Mouse (Mus musculus): ENCODE measurements around the gene Hspa8. TPM values are rescaled to one million over a fixed set of nuclear protein-coding genes. Genes with fewer than 3 reads are reported as not detected.
"Not testable (repeated sequence)": the region's sequence is repeated elsewhere in the genome, so short reads cannot be mapped to it uniquely, and the experiment has no call there.

Gene Hspa8
- total RNA-seq (2015; ENCODE audit: low replicate concordance) (767 and 958 TPM in 2 replicates), total RNA-seq (2017; ENCODE audit: low replicate concordance) (825 and 1,090 TPM in 2 replicates)

GRCm38 (mm10) chr9:40800675-40801612, at the start of gene Hspa8:
Gene Hspa8 (plus strand): TSS chr9:40800984.
- ATAC-seq (replicated peaks; ENCODE audit: low FRiP score, poor library complexity, severe bottlenecking), result peak; percentile 91

- ATAC-seq (replicated peaks; ENCODE audit: low FRiP score, poor library complexity, severe bottlenecking), result no peak
Observed at GRCm38 (mm10) chr9:40751749-40752148, 49.0 kb upstream of the Hspa8 start.

- peak; percentile 81 for ATAC-seq (replicated peaks; ENCODE audit: low FRiP score, poor library complexity, severe bottlenecking)
Observed at GRCm38 (mm10) chr9:40756401-40756800, 44.4 kb upstream of the Hspa8 start.

GRCm38 (mm10) chr9:40757105-40757626, 43.6 kb upstream of the Hspa8 start:
- no peak for ATAC-seq (replicated peaks; ENCODE audit: low FRiP score, poor library complexity, severe bottlenecking)

GRCm38 (mm10) chr9:40757685-40758270, 43.0 kb upstream of the Hspa8 start:
- no peak for ATAC-seq (replicated peaks; ENCODE audit: low FRiP score, poor library complexity, severe bottlenecking)

- ATAC-seq (replicated peaks; ENCODE audit: low FRiP score, poor library complexity, severe bottlenecking), result no peak
Observed at GRCm38 (mm10) chr9:40762354-40762753, 38.4 kb upstream of the Hspa8 start.

GRCm38 (mm10) chr9:40764887-40765580, 35.8 kb upstream of the Hspa8 start:
- ATAC-seq (replicated peaks; ENCODE audit: low FRiP score, poor library complexity, severe bottlenecking), result no peak

GRCm38 (mm10) chr9:40765581-40765940, 35.2 kb upstream of the Hspa8 start:
- no peak for ATAC-seq (replicated peaks; ENCODE audit: low FRiP score, poor library complexity, severe bottlenecking)

- no peak for ATAC-seq (replicated peaks; ENCODE audit: low FRiP score, poor library complexity, severe bottlenecking)
Observed at GRCm38 (mm10) chr9:40766058-40766605, 34.7 kb upstream of the Hspa8 start.

GRCm38 (mm10) chr9:40767946-40768345, 32.8 kb upstream of the Hspa8 start:
- ATAC-seq (replicated peaks; ENCODE audit: low FRiP score, poor library complexity, severe bottlenecking), result no peak

GRCm38 (mm10) chr9:40772246-40772645, 28.5 kb upstream of the Hspa8 start:
- no peak for ATAC-seq (replicated peaks; ENCODE audit: low FRiP score, poor library complexity, severe bottlenecking)

GRCm38 (mm10) chr9:40773142-40773541, 27.6 kb upstream of the Hspa8 start:
- ATAC-seq (replicated peaks; ENCODE audit: low FRiP score, poor library complexity, severe bottlenecking), result not testable (repeated sequence)

- ATAC-seq (replicated peaks; ENCODE audit: low FRiP score, poor library complexity, severe bottlenecking), result no peak
Observed at GRCm38 (mm10) chr9:40773869-40774268, 26.9 kb upstream of the Hspa8 start.

- ATAC-seq (replicated peaks; ENCODE audit: low FRiP score, poor library complexity, severe bottlenecking), result no peak
Observed at GRCm38 (mm10) chr9:40776044-40776443, 24.7 kb upstream of the Hspa8 start.

- no peak for ATAC-seq (replicated peaks; ENCODE audit: low FRiP score, poor library complexity, severe bottlenecking)
Observed at GRCm38 (mm10) chr9:40776459-40777248, 24.1 kb upstream of the Hspa8 start.

GRCm38 (mm10) chr9:40780111-40780510, 20.7 kb upstream of the Hspa8 start:
- no peak for ATAC-seq (replicated peaks; ENCODE audit: low FRiP score, poor library complexity, severe bottlenecking)

- no peak for ATAC-seq (replicated peaks; ENCODE audit: low FRiP score, poor library complexity, severe bottlenecking)
Observed at GRCm38 (mm10) chr9:40780892-40781725, 19.7 kb upstream of the Hspa8 start.
